Mouse (Mus musculus): ENCODE measurements at regions not wholly inside any gene's neighbourhood (a gene's known extent, or its start where the extent isn't known, plus 50 kb on each side); places are given as distances from the start of the nearest gene placed in this dataset.

DNA sequence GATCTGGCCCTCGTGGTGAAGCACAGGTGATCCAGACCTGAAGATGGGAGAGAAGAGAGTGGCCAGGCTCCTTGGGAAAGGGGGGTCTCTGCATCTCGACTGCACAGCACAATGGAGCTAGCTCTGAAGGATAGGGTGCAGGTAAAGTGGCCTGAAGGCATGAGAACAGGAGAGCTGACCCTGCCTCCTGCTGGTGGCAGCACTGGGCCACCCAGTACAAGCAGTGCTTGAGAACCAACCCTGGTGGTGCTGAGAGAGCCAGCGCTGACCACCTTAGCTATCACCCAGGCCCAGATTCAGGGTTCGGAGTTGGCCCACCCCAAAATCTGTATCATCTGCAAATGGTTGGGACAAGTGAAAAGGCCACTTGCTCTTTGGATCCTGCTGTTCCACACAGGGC, 66.2 kb downstream of the A730009L09Rik start:
- TF ChIP-seq CTCF (IDR thresholded peaks at IDR 0.05) (no peak), EP300 (IDR thresholded peaks at IDR 0.05) (no peak)

All from lung, postnatal 0 days (tissue).